Mouse (Mus musculus): ENCODE data around the gene Elk3.

The Elk3 gene

DNA sequence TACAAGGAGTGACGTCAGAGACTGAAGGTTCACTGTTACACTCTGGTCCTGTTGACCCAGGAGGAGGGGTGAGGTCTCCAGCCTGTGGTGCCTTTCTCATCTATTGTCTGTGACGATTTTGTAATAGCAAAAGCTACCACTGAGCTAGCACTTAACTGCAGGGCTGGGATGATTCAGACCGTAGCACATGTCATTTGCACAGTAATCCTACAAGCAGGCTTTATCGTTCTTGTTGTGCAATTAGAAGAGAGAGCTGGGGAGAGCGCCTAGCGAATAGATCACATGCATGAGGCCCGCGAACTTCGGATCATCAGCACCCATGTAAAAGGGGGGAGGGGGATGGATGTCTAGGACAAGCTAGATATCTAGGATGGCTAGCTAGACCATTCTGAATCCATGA lies 45.1 kb downstream of the Elk3 start:
- no peak for DNase-seq

DNA sequence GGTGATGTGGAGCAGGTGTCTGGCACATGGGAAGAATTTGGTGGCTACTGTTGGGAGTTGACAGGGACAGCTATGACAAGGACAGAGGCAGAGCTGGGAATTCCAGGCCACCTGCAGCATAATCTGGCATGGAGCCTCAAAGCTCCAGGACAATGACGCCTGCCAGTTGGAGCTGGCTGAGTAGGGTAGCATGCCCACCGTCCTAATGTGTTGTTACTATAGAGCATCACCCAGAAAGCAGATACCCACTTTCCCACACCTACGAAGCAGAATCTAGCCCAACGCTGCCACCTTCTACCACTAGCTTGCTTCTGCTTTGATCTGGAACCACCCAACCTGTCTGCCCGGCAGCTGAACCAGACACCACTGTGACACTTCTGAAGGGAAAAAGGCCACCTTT lies 46.9 kb downstream of the Elk3 start:
- no peak for DNase-seq

DNA sequence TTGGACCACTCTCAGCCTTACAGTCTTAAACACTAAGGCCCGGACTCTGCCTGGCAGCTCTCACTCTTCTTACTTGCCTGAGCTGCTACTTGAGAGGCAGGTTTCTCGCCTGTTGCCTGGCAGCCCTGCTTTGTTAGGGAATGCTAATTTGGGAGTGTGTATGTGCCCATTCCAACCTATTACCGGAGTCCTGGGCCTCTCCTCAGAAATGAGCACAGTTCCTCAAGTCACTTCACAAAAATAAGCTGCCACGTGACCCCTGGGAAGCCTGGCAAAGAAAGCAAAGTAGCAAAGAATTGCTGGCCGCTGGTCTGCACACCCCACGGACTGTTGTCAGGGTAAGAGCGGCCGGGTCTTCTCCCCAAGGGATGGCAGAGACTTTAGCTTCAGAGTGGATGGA lies 47.5 kb downstream of the Elk3 start:
- DNase-seq: no peak

DNA sequence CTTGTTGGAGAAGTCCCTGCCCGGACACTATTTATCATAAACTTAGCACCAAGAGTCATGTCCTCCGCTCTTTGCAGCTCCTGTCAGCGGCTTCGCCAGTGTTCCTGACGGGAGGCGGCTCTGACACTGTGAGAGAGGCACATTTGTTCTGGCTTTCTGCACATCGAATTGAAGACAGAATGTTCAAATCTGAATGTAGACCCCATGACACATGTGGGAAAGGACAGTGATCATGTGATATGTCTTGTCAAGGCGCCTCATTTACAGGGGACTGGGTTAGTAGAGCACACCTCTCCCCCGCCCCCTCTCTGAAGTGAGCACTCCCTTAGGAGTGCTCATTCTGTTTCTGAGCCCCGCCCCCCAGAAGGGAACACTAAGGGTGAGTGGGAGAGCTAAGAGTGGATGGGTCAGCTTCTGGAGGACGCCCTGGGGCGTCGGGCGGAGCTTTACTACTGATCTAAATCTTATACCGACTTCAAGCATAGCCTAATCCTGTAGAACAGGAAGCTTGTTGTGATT lies 48.9 kb downstream of the Elk3 start:
- DNase-seq: peak; percentile 38

DNA sequence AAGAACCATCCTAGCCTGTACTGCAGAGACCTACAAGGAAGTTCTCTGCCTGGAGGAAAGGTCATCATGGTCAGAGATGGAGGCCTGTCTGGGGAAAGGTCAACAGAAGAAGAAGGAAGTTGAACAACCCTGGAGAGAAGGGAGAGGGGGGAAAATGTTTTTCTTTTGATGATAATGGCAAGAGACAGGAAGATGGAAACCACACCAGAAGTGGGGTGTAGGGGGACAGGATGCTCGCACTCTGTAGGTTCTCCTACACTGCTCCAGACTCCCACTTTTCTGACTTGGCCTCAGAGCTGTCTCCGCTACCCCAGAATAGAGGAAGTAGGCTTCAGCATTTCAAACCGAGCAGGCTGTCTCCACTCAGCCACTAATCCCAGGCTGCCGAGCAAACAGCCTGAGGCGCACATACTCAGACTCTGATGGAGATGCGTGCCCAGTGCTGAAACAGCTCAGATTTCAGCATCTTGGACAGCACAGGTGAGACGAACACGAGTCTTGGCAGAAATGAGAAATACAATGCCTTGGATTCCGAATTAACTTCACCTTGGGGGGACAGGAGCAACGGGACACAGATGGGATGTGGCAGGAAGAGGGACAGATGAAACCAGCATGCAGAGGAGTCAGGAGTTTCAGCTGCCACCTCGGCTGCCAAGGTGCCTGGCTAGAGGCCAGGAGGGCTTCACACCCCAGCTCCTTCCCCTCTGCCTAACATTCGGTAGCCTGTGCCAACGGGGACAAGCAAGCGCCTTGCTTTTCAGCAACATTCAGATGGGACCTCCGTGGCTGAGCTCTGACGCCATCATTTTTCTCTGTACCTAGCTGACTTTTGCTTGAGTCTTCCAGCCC lies 49.6 kb downstream of the Elk3 start:
- DNase-seq: peak; percentile 55

DNA sequence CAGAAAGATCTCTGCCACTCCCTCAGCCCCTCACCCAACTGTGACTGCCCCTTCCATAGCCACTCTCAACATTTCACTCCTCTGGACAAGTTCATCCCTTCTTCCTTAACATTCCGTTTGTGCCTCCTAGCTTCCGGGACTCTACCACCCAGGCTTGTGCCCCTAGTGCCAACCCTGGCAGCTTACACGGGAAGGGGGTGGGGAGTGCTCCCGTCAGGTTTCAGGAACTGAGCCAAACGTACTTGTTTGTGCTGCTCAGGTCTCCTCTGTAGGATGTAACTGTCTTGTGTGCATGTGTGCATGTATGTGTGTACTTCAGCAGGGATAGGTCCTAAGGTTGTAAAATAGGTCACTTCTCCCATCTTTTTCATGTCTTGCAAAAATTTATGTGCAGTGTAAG lies 51.1 kb downstream of the Elk3 start:
- DNase-seq: no peak

DNA sequence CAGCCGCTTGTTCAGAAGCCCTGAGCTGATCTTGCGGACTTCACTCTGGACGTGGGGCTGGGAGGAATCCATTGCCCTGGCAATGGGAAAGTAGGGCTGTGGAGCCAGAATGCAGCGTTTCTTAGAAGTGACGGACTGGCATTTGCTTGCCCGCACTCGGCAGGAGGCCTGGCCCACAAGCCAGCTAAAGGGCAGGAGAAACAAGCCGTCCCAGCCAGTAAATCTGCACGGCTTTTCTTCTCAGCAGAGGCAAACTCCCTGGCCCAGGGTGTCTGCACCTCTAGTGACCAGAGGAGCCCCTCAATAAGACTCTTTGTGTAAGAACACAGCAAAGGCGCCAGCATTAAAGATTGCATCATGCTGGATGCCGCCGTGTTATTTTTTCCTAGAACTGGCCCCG lies 55.6 kb downstream of the Elk3 start:
- DNase-seq: no peak

DNA sequence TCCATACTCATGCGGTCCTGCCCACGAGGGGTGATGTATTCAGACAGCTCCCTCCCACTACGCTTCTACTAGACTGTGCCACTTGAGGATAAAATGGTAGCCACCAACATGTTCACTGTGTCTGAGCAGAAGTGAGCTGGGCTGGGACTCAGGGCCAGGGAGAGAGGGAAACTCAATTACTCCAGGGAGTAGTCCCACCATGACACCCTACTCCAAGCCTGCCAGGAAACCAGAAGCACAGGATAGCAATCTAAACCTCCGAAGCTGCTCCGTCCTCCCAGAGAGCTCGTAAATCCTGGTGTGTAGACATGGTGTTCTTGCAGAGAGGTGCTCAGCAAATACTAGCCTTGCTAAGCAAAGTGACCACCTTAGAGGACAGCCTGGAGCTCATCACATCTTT lies 57.8 kb downstream of the Elk3 start:
- DNase-seq: no peak

DNA sequence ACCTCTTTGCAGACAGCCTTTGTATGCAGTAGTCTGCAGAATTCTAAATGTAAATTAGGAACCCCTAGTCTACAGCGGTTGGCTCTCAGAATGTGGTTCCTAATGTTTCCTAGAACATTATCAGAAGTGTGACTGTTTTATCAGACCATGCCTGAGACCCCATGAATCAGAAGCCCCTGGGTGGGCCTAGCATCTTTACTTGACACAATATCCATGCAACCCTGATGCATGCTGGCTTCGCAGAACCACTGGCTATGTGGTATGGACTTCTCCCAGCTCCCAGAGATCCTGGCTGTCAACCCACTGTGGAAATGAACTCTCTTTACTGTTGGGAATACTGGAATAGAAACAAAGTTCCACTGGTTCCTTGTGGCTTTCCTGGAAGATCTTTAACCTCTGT lies 58.3 kb downstream of the Elk3 start:
- no peak for DNase-seq

DNA sequence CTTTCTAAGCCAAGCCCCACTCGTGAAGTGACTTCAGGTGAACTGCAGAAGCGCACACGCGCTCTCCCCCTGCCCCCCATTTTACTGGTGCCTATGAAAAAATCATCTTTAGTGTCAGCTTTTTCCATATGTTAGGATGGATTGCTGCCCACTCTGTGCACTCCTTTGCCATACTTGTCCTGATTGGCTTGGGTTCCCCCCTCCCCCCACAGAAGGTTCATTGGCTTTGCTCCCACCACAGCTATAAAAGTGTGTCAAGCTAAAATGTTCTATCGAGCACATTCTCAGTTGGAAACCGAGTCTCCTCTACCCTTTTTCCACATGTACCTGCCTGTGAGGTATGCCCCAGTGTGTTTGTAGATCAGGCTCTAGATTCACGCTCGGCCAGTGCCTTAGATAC lies 59.5 kb downstream of the Elk3 start:
- no peak for DNase-seq

DNA sequence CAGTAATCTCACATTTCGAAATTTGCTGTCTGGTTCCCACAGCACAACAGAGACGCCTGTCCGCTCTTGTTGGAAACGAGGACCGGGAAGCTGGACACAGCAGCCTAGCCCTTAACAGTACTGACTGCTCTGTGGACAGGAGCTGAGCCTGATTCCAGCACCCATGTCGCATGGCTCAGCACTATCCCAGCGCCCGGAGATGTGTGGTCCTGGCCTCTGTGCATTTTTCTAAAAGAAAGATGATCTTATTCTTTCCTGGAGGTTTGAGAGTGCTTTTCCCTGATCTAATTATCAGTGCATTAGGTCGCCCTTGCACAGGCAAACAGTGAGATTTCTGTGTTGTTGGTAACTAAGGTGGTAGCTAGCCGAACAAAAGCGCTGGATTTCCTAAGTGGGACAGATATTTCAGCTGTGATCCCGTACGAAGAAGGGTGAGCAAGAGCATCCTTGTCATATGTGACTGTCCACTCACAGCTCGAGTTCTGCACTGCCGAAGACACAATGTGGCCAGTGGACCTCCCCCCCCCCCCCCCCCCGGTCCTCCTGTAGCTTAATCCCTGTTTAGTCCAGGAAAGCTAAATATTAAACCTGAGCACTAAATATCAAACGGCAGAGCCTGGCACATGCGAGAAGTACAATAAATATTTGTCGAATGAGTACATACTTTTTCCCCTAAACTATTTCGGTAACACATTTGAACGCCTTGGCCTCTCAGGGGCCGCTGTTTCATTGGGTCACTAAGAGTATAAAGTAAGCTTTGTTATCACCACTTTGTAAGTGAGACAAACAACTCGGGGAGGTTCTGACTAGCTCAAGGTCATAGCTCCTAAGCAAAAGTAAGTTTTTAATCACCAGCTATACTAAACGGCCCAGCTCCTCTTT lies 60.3 kb downstream of the Elk3 start:
- DNase-seq: no peak

DNA sequence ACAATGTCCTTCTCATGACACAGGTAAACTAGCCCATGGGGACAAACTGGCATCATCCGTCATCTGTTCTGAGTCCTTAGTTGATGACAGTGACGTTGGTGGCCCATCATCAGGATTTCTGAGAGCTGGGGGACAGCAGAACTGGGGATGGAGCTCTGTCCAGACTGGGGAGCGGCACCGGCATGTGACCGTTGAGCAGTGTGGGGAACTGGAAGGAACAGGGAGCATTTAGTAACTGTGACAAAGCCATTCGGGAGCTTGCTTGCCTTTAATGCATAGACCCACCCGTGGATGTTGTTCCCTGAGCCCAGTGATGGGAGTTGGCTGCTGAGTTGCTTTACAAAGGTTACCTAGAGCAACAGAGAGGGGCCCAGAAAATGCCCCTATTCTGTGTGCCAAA lies 61.0 kb downstream of the Elk3 start:
- no peak for DNase-seq

DNA sequence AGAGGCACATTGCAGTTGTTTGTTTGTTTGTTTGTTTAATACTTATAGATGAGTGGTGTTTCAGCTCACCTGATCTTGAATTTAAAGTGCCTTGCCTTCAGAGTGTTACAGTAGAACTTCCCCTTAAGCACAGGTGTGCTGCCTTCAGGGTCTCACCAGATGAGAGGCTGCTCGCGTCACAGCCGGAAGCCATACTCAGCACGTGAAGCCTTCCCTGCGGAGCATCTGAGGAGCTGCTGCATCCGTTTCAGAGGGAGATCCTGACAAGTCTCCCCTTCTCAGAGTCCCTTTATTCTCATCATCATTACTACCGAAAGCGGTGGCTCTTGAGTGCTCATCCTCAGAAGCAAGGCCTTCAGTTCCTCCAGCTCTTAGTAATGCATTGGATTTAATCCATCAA lies 62.5 kb downstream of the Elk3 start:
- DNase-seq: no peak

DNA sequence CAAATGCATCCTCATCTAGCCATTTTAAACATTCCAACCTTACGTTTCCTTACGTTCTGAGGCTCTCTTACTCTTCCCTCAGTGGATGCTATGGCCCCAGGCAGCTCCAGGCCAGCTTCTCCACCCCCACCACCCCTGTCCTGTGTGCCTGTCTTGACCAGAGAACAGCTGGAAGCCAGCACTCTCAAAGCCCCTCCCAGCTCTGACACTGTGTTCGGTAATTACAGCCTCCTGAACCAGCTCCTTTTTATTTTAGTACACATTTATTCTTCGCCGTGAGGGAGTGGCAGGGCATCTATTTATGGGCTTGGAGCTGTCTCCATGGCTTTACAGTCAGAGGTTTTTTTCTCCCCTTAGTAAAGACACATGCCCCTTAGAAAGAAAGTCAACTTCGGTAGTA lies 63.0 kb downstream of the Elk3 start:
- no peak for DNase-seq

DNA sequence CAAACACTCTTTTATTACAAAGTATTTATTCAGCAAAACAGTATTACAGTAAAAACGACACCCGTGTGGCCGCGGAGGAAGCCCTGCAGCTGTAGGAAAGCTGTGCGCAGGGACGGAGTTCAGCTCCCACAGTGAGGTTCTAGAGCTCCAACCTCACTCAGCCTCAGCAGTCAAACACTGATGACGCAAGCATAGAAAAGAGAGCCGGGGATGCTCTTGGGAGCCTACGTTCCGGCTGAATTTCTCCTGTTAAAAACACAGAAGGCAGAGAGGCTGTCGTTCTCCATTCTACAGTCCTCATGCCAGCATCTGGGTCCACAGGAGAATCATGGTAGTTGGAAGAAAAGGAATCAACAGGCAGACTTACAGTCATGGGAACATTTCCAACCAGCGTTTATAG lies 63.5 kb downstream of the Elk3 start:
- DNase-seq: no peak

DNA sequence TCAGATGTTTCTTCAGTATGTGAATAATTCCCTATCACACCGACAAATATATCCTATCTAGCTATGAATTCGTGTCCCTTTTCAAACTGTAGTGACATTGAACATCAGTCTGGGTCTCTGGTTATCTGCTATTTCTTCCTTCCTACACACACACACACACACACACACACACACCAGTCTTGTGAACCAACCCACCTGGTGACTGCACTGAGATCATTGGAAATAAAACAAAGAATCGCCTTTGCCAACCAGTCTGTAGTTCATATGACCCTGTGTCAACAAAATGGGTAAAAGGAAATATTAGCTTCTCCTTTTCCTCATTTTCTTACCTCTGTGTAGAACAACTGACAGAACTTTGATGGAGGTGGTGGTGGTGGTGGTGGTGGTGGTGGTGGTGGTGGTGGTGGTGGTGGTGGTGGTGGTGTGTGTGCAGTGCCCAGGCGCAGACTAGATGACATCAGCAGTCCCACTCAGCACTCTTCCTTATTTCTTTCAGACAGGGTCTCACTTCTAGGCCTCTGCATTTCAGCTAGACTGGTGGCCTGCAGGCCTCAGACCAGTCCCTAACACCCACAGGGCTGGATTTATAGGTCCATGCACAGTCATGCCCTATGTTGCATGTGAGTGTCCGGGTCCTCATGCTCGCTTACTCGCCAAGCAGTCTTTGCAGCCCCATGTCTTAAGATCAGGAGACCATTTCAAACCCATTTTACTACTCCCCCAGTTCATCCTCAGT lies 64.6 kb downstream of the Elk3 start:
- DNase-seq: no peak

DNA sequence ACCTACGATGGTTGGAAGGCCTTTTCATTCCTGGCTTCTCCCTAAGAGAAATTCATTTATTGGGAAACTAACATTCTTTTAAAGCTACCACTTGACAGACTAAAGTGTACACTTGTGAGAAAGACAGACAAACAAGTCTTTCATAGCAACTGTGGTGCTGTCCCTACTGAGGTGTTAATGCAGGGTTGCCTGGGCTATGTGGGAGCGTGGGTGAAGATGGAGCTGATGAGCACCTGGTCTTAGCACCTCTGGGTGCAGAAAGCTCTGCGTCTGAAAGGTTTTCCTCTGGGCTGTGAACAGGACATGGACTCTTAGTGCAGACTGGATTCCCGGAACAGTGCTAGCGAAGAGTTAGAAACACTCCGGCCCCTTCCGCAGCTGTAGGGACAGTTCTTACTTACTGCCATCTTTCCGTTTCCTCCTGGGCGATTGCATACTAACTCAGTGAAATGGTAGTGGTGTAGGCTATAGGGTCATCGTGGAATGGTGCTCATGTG lies 66.7 kb downstream of the Elk3 start:
- no peak for DNase-seq

DNA sequence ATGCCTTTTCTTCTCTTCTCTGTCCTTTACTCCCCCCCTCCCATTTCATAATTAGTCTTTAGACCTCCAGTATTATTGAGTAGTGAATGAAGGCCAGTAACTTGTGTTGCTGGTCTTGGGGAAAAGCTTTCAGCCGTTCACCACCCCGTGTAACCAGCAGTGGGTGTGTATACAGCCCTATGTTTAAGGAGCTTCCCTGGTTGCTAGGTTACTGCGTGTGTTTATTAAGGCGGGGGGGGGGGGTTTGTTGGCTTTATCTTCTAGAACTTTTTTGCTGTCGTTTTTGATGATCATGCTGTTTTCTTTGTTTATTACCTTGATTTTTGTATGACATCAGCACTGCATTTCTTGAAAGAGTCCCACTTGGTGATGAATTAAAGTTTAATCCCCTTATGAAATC lies 68.1 kb downstream of the Elk3 start:
- no peak for DNase-seq

DNA sequence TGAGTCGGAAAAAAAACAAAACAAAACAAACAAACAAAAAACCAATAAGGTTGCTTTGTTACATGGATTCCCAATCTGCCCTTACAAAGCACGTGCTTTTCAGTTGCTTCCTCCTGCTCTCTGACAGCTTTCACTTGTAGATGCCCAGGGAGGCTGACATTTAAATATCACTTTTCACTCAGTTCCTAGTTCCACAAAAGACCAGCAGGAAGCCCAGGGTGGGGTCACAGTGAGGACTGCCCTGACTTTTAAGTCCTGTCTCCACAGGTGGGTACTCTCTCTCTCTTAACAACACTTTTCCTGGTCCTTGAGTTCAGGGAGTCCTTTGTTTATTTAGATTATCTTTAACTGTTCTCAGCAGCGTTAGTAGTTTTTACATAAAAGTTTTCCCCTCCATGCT lies 68.7 kb downstream of the Elk3 start:
- DNase-seq: no peak

DNA sequence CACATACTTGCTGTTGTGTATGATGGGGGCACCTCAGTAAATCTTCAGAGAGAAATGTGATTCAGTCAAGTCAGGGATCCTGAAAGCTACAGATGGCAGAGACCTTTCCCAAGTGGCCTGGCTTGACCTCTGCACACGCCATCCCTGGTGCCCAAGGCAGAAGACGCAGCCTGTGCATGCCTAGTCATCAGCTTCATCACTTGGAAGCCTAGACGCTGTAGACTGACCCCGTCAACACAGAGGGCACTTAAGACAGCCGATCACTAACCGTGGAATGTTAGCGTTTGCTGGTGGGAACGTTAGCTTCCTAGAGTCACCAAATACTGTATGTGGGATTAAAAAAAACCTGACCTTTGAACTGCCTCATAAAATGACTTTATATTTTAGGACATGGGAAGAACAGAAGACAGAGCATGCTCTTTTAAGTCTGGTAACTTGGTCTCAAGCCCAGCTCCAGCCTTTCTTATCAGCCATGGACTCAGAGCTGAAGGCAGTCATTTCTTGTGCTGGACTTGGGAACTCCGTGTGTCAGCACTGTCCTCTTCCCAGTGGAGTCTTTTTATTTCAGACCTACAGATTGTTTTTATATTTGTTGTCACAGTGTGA lies 71.6 kb downstream of the Elk3 start:
- no peak for DNase-seq

DNA sequence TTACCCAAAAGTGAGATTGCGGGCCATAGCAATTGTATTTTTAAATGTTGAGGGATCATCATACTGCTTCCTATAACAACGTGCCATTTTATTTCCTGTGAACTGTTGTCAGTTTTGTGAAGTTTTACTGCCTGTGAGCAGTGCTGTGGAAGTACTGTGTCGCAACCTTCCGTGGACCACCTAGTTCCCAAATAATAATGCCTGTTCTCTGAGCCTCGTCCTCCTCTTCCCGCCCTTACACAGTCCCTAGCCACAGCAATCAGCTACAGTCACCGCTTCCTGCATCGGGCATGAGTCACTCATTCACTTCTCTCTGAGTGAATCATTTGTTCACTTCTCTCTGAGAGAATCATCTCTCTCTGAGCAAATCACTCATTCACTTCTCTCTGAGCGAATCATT lies 76.2 kb downstream of the Elk3 start:
- DNase-seq: no peak

DNA sequence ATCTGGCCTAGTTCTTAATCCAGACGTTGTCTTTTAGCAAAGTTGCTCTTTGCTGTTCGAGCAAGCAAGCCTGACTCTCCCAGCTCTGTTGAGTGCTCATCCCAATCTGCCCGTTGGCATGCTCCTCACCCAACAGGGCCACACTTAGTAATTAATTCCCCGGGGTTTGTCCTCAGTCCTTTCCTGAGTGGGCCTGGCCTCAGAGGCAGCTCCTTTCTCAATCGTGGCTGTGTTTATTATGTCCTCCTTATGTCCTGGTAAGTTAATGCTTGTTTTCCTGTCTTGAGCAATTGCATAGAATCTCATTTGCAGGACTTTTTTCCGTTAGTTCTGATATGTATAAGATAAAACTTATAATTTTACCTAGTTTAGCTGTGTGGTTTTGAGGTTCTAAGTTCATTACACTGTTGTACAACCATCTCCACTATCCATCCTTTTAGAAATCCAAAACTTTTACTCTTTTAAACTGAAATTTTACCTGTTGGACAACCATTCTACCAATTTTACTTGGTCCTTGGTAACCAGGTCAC lies 77.2 kb downstream of the Elk3 start:
- no peak for DNase-seq
